Mouse (Mus musculus): ENCODE data around the gene Fbxl16.

GRCm38 (mm10) chr17:25837533-25837932 is 28.6 kb downstream of the Fbxl16 start:
- TF ChIP-seq POLR2A (IDR thresholded peaks at IDR 0.05; ENCODE audit: extremely low read depth, insufficient read depth, low read length) (no peak), CTCF (IDR thresholded peaks at IDR 0.05; ENCODE audit: low read depth, low read length) (no peak)

Measured in liver, adult 2 months (tissue).